Mouse (Mus musculus): ENCODE results near the gene Slit1.

- TF ChIP-seq GATA1 (IDR thresholded peaks at IDR 0.05; ENCODE audit: borderline replicate concordance, low read length) (no peak), FLI1 (IDR thresholded peaks at IDR 0.05; ENCODE audit: low read length) (no peak)
Observed at GRCm38 (mm10) chr19:41613325-41614087, 130.0 kb downstream of the Slit1 start.

Measured in megakaryocyte, embryonic 14.5 days (primary cell).